Mouse (Mus musculus): ENCODE results near the gene Plb1.
A peak's percentile ranks its signal among the peaks of the same experiment; 100 is the strongest.

Plb1 gene

DNA sequence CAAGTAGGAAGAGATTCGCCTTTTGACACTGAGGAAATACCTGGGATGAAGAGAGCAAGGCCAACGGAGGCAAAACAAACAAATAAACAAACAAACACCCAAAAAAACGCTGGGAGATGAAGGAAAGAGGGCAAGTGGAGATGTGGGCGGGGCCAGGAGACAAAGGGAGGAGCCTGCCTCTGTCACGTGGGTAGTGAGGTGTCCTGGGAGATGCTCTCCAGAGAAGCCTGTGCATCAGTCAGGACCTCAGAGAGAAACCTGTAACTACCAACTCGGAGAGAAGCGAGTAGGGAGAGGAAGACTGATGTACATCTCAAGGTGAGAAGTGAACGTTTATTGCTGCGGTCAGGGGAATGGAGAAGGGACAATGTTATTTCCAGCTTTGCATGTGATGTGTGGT is at the start of gene Plb1:
Gene Plb1 (plus strand): TSS at position 235 of the 400 bp plus-strand sequence.
- DNase-seq = no peak

- DNase-seq = no peak
Observed at GRCm38 (mm10) chr5:32182885-32183629, 49.5 kb upstream of the Plb1 start.

- DNase-seq = no peak
Observed at GRCm38 (mm10) chr5:32187717-32188116, 44.8 kb upstream of the Plb1 start.

DNA sequence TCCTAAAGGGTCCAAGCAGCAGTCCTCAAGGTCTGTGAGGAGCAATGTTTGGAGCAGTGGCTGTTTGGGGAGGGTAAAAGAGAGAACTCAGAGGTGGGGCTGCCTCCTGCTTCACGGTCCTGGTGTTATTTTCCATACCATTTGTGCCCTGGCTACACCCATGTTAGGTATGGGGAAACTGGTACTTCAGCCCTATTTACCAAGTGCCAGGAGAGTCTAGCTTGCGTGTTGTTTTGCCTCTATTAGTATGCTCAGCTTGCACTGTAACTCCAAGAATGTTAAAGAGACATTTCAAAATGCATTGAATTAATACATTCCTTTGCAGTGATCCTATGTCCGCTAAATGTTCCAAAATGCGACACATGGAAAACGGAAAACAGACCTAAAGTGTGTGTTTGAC is 41.2 kb upstream of the Plb1 start:
- DNase-seq = no peak

DNA sequence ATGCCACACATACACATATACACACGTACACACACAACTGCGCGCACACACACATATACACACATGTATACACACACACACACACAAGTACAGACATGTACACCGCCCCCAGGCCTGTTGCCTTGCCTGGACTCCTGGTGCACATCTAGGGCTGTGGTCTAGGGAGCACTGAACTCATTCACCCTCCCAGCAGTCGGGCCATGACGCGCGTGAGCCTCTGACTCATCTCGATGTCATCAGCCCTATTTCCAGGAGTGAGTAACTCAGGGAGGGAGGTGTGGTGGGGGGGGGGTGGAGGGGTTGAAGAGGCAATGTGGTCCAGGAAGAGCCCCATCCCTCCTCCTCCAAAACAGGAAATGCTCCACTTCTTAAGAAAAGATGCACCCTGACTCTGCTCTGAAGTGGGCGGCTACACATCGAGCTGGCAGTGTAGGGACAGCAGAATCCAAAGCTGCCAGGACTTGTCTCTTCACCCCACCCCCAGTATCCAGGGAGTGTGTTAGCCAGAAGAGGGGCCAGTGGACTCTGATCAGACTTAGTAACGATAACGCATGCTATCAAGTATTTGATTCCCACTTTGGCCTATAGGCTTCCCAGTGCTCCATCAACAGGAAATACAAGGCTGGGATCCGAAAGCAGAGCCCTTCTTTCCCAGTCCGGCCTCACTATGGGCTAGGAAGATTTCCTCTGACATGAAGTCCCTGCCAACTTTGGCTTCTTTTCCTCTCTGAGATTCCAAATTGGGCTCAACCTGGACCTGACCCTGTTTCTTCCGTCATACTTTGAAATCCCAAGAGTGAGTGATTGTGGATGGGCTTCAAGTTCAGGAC is 40.3 kb upstream of the Plb1 start:
- no peak for DNase-seq

DNA sequence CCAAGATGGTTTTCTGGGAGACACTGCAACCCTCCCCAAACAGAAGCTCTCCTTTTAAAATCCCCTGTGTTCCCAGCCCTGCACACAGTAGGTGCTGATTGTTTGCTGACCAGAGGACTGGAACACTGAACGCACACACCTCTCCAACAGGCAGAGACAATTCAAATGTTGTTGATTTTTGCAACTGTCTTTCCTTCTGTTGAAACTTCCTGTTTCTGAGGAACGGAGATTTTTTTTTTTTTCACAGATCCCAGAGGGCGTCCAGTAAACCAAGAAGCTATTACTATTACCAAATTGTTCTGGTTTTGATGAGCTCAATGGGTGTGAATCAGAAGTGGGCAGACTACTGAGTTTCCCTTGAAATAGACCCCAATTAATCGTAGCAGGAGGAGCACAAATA is 38.3 kb upstream of the Plb1 start:
- no peak for DNase-seq

GRCm38 (mm10) chr5:32195857-32196609 is 36.5 kb upstream of the Plb1 start:
- DNase-seq = no peak

DNA sequence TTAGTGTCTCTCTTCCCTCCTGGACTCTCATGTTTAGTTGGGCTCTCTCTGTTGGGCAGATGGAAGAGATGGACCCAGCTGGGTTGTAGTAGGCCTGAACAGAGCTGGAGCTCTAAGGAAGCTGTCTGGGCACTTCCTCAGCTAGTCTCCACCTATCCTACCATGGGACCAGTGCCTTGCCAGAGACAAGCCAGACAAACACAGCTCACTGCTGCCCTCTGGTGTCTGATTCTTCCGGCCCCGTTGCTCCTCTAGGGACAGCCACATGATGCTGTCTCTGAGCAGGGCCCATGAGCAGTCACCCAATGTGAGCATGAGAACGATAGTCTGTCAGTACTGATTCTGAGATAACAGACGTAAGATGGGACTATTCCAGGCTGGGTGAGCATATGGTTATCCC is 34.8 kb upstream of the Plb1 start:
- DNase-seq = peak; percentile 67

DNA sequence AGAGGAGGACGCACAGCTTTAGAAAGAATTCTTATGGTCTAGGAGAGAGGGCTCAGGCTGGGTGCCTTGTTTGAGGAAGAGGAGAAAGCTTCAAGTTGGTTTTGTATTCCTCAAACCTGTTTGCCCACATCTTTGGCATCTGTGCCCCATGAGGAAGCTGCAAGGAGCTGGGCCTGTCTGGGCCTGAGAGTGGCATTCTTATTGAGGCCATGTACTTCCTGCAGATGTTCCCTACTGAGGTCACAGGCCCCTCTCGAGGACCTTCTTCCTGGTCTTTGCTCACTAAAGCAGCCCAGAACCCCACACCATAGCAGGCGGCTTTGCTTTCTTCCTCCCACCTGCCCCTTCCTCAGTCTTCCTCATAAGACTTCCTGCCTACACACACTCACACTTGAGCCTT is 33.4 kb upstream of the Plb1 start:
- DNase-seq = no peak

- DNase-seq = no peak
Observed at GRCm38 (mm10) chr5:32199594-32199993, 32.9 kb upstream of the Plb1 start.

DNA sequence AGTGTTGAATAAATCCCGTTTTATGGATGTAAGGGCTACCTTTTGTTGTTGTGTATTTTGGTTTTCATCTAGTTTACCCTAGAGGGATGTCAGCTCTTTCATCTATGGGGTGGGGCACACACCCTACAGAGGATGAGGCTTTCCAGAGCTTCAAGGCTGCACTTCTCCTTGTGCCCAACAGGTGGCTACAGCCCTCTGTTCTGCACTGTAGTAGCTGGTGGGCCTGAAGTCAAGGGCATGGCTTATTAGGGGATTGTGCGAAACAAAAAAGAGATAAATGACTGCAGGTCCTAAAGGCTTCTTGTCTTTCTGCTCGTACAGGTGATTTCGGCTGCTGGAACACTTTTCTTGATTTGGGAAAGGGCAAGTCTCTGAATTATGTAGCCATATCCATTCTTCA is 27.9 kb upstream of the Plb1 start:
- DNase-seq = no peak

DNA sequence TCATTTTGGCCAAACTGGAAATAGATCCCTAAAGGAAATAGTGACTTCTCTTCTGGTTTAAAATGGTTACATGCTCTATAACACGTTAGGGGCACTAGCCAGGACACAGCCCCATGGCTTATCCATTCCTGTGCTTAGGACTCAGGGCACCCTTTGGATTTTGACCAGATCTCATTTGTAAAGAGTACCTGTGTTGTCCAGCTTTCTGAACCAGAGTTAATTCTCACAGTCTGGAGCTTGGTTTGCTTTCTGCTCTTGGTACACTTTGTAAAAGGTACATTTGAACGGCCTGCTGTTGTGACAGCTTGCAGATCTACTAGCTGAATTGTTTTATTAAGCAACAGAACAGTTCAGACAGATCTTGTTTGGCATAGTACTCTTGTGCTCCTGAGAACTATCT is 25.8 kb upstream of the Plb1 start:
- DNase-seq = no peak

DNA sequence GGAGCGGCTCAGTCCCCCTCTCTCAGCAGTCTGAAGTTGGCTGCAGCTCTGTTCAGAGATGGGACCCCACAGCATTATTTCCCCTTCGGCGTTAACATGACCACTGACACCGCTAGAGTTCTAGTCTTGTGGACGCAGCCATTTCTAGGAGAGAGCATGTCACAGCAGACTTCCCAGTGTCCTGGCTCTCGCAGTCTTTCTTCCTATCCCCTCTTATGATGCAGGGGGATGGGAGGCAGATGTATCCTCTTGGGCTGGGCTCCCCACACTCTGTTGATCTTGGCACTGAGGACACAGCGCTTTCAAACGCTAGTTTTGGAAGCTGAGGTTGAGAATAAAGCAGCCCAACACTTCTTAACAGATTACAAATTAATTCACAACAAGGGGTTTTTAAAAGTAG is 24.0 kb upstream of the Plb1 start:
- DNase-seq = no peak

DNA sequence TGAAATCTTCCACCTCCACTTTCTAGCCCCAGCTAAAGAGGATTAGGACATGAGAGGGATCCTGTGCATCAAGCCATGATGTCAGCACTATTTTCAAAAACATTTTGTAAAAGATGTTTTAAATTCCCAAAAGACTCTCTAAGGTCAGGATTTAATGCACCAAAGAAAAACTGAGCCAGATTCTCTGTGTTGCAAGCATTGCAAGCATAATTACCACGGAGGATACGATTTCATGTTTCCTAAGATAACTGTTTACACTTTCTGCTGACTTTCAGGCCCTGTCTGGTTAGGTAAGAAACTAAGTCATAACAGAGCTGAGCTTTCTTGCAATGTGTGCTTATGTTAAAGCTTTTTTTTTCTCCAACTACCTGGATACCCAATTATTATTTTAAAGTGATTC is 21.5 kb upstream of the Plb1 start:
- no peak for DNase-seq

DNA sequence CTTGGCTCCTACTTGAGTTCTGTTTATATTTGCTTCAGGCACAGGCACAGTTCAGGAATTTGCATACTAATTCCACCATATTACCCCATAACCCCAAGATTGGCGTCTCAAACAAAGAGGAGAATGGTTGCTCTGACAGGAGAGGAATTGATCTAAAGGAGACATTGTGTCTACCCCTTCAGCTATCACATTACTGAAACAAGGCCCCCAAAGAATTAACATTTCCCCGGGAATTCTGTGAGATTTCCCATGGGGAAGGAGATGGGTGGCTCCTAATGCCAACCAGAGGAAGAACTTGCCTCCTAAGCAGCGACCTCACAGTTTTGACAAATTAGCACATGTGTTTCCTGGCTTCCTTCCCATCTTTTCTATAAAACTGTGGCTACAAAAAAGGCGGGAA is 18.8 kb upstream of the Plb1 start:
- DNase-seq = no peak

DNA sequence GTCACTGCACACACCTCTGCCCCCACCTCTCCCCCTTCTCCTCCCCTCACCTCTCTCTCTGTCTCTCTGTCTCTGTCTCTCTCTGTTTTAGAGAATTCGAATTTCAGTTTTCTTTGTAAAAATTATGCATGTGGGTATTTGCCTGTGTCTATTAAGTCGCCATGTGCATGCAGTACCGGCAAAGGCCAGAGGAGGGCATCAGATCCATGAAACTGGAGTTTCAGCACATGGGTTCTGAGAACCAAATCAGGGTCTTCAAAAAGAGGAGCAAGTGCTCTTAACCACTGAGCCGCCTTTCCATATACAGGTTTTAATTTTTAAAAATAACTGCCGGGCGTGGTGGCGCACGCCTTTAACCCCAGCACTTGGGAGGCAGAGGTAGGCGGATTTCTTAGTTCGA is 17.0 kb upstream of the Plb1 start:
- DNase-seq = no peak

DNA sequence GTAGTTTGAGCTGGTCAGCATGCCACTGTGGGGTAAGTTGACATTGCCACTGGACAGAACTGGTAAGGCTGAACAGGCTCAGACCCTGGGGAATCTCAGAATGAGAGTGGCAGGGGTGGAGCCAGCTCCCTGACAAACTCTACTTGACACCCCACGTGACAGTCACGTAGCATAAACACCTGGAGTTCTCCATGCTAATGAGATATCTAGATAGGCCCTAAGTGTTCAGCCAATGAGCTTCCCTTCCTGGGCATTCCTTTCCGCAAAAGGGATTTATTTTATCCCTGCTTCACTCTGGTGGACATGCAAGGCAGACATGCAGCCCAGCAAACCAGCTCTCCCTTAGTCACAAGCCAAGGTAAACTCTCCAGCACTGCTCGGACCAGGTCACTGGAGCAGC is 16.0 kb upstream of the Plb1 start:
- no peak for DNase-seq

DNA sequence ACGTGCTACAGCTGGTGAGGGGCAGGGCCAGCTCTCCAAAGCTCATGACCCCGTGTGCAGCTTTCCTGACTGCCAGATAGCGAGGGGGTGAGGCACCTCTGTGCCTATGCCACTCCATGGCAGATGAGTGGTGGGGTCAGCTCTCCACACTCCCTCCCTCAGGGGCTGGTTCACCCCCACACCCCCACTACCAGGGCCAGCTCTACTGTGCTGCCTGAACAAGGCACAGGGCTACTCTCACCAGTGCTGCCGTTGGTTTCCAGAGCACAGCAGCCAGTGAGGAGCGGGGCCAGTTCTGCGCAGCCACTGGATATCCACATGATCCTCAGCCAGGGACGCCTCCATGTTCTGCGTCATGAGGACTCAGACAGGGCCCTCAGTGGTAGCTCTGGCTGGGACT is 15.0 kb upstream of the Plb1 start:
- no peak for DNase-seq

- no peak for DNase-seq
Observed at GRCm38 (mm10) chr5:32230372-32230771, 2.1 kb upstream of the Plb1 start.

DNA sequence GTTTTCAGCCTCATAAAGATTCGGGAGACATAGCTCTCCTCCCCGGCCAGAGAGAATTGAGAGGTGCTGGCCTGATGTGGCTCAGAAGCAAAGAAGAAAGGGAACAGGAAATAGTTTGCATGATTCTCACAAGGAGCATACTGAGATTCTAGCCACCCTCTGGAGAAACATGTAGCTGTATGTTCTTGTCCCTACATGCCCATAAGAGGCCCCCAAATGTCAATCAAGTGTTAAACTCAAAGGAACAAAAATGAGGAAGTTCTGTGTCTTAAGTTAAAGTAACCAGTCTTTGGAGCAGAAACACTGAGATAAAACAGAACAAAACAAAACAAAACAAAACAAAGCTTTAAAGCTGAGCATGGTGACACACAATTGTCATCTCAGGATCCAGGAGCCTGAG is 6.8 kb downstream of the Plb1 start:
- no peak for DNase-seq

DNA sequence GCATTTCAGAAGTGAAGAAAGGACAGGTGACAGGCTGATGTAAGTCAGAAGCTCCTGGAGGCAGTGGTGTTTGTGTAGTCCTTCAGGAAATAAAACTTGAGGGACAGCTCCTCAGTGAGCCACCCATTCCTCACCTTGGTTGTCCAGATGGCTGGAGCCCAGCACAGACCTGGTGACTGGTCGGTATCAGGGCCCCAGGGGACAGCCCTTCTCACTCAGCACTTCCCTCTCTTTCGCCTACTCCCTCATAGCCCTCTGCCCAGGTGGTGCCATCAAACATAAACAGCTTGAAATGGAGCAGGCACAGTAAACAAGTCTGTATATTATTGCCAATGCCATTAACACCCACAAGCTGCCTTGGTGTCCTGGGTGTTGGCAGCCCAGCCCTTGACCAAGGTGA is 8.2 kb downstream of the Plb1 start:
- DNase-seq = no peak

DNA sequence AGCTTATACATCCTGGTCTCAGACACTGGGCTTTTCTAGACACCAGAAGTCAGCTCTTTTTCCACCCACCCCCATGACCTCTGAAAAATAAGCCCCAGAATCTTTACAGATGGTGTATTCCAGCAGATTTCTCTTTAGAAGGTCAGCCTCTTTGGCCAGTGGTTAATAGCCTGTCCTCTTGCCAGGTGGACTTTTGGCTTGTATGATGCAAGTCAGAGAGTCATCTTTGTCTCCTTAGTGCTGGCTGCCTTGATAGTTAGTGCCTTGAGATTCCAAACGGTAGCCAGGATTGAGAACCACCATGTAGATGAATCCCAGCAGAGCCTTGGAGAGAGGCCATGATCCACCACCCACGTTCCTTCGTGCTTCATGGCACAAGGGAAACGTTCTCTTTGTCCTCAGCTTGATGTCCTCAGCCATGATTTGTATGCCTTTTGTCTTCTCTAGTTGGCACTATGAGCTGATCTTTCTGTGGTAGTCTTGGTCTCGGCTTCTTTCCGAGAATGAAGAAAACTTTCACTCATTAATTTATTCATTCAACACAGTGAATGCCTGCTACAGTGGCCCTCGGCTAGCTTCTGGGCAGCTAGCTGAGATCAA is 10.9 kb downstream of the Plb1 start:
- DNase-seq = no peak

GRCm38 (mm10) chr5:32245385-32245784 is 12.9 kb downstream of the Plb1 start:
- no peak for DNase-seq

All from cerebellum, adult 11-12 months (tissue).